Mouse (Mus musculus): ENCODE measurements at regions not wholly inside any gene's neighbourhood (a gene's known extent, or its start where the extent isn't known, plus 50 kb on each side); places are given as distances from the start of the nearest gene placed in this dataset.

- Histone ChIP-seq H3K4me3 (ENCODE audit: low read length) (no peak overlapping the region), H3K4me2 (ENCODE audit: low read depth, low read length) (no peak overlapping the region), H3K9ac (replicated peaks; ENCODE audit: low read length) (no peak overlapping the region), H3K27ac (no peak overlapping the region), H3K36me3 (ENCODE audit: insufficient read depth, low read length) (no peaks in the 10 kb centered on the region), H3K9me3 (ENCODE audit: low read length) (no peaks in the 10 kb centered on the region), H3K4me1 (ENCODE audit: insufficient read depth, low read length) (no peaks in the 10 kb centered on the region), H3K27me3 (ENCODE audit: insufficient read depth, low read length) (no peaks in the 10 kb centered on the region)
- no peak for DNase-seq (ENCODE audit: low spot score)
- TF ChIP-seq CTCF (IDR thresholded peaks at IDR 0.05; ENCODE audit: low read depth), result no peak
- 81% methylated on average over 8 of the region's 8 CpGs for WGBS
- no peak for ATAC-seq
These were observed 82.0 kb upstream of the Itga6 start for GRCm38 (mm10) chr2:71663453-71663852.

GRCm38 (mm10) chr2:71666927-71667326 lies 78.5 kb upstream of the Itga6 start:
- Histone ChIP-seq H3K9me3 (ENCODE audit: low read length) (no peaks in the 10 kb centered on the region), H3K27ac (no peak overlapping the region), H3K4me3 (ENCODE audit: low read length) (no peak overlapping the region), H3K27me3 (ENCODE audit: insufficient read depth, low read length) (no peaks in the 10 kb centered on the region), H3K36me3 (ENCODE audit: insufficient read depth, low read length) (no peaks in the 10 kb centered on the region), H3K4me1 (ENCODE audit: insufficient read depth, low read length) (no peaks in the 10 kb centered on the region), H3K4me2 (ENCODE audit: low read depth, low read length) (no peak overlapping the region), H3K9ac (replicated peaks; ENCODE audit: low read length) (no peak overlapping the region)
- 64% methylated on average over 2 of the region's 2 CpGs for WGBS
- no peak for TF ChIP-seq CTCF (IDR thresholded peaks at IDR 0.05; ENCODE audit: low read depth)
- no peak for ATAC-seq
- DNase-seq (ENCODE audit: low spot score), result no peak

GRCm38 (mm10) chr2:71667746-71668145 lies 77.7 kb upstream of the Itga6 start:
- Histone ChIP-seq H3K9me3 (ENCODE audit: low read length) (no peaks in the 10 kb centered on the region), H3K27me3 (ENCODE audit: insufficient read depth, low read length) (no peaks in the 10 kb centered on the region), H3K9ac (replicated peaks; ENCODE audit: low read length) (no peak overlapping the region), H3K4me1 (ENCODE audit: insufficient read depth, low read length) (no peaks in the 10 kb centered on the region), H3K4me3 (ENCODE audit: low read length) (no peak overlapping the region), H3K36me3 (ENCODE audit: insufficient read depth, low read length) (no peaks in the 10 kb centered on the region), H3K27ac (no peak overlapping the region), H3K4me2 (ENCODE audit: low read depth, low read length) (no peak overlapping the region)
- no peak for ATAC-seq
- 90% methylated on average over 3 of the region's 3 CpGs for WGBS
- TF ChIP-seq CTCF (IDR thresholded peaks at IDR 0.05; ENCODE audit: low read depth), result no peak
- no peak for DNase-seq (ENCODE audit: low spot score)

- no peak for DNase-seq (ENCODE audit: low spot score)
- no peak overlapping the region for H3K4me2 ChIP-seq (ENCODE audit: low read depth, low read length)
- no peaks in the 10 kb centered on the region for H3K27me3 ChIP-seq (ENCODE audit: insufficient read depth, low read length)
- H3K9me3 ChIP-seq (ENCODE audit: low read length), result no peaks in the 10 kb centered on the region
- H3K27ac ChIP-seq, result no peak overlapping the region
- no peaks in the 10 kb centered on the region for H3K36me3 ChIP-seq (ENCODE audit: insufficient read depth, low read length)
- no peak for TF ChIP-seq CTCF (IDR thresholded peaks at IDR 0.05; ENCODE audit: low read depth)
- H3K4me3 ChIP-seq (ENCODE audit: low read length), result no peak overlapping the region
- WGBS, result 91% methylated on average over 6 of the region's 6 CpGs
- no peak for ATAC-seq
- H3K4me1 ChIP-seq (ENCODE audit: insufficient read depth, low read length), result no peaks in the 10 kb centered on the region
- no peak overlapping the region for H3K9ac ChIP-seq (replicated peaks; ENCODE audit: low read length)
These were observed 75.1 kb upstream of the Itga6 start for GRCm38 (mm10) chr2:71670228-71670790.

- 78% methylated on average over 4 of the region's 4 CpGs for WGBS
- no peak overlapping the region for H3K4me3 ChIP-seq (ENCODE audit: low read length)
- no peaks in the 10 kb centered on the region for H3K9me3 ChIP-seq (ENCODE audit: low read length)
- no peak for ATAC-seq
- no peak overlapping the region for H3K4me2 ChIP-seq (ENCODE audit: low read depth, low read length)
- H3K4me1 ChIP-seq (ENCODE audit: insufficient read depth, low read length), result no peaks in the 10 kb centered on the region
- H3K9ac ChIP-seq (replicated peaks; ENCODE audit: low read length), result no peak overlapping the region
- no peak overlapping the region for H3K27ac ChIP-seq
- no peak for TF ChIP-seq CTCF (IDR thresholded peaks at IDR 0.05; ENCODE audit: low read depth)
- no peak for DNase-seq (ENCODE audit: low spot score)
- H3K27me3 ChIP-seq (ENCODE audit: insufficient read depth, low read length), result no peaks in the 10 kb centered on the region
- H3K36me3 ChIP-seq (ENCODE audit: insufficient read depth, low read length), result no peaks in the 10 kb centered on the region
These were observed 74.5 kb upstream of the Itga6 start for GRCm38 (mm10) chr2:71670882-71671281.

GRCm38 (mm10) chr2:71673087-71673920 lies 72.1 kb upstream of the Itga6 start:
- H3K36me3 ChIP-seq (ENCODE audit: insufficient read depth, low read length), result no peaks in the 10 kb centered on the region
- ATAC-seq, result peak; percentile 66; the same call in 1 of the 2 replicates
- WGBS, result 62% methylated on average over 18 of the region's 18 CpGs
- H3K9ac ChIP-seq (replicated peaks; ENCODE audit: low read length), result no peak overlapping the region
- no peak overlapping the region for H3K4me2 ChIP-seq (ENCODE audit: low read depth, low read length)
- no peak for DNase-seq (ENCODE audit: low spot score)
- H3K4me1 ChIP-seq (ENCODE audit: insufficient read depth, low read length), result no peaks in the 10 kb centered on the region
- H3K27ac ChIP-seq, result no peak overlapping the region; the same call in 1 of the 2 replicates
- H3K4me3 ChIP-seq (ENCODE audit: low read length), result no peak overlapping the region
- no peaks in the 10 kb centered on the region for H3K27me3 ChIP-seq (ENCODE audit: insufficient read depth, low read length)
- no peaks in the 10 kb centered on the region for H3K9me3 ChIP-seq (ENCODE audit: low read length)
- TF ChIP-seq CTCF (IDR thresholded peaks at IDR 0.05; ENCODE audit: low read depth), result no peak

GRCm38 (mm10) chr2:71680746-71681145 lies 64.7 kb upstream of the Itga6 start:
- ATAC-seq, result no peak
- H3K4me2 ChIP-seq (ENCODE audit: low read depth, low read length), result no peak overlapping the region
- no peaks in the 10 kb centered on the region for H3K27me3 ChIP-seq (ENCODE audit: insufficient read depth, low read length)
- H3K4me1 ChIP-seq (ENCODE audit: insufficient read depth, low read length), result no peaks in the 10 kb centered on the region
- WGBS, result 43% methylated on average over 1 of the region's 1 CpGs
- no peaks in the 10 kb centered on the region for H3K36me3 ChIP-seq (ENCODE audit: insufficient read depth, low read length)
- H3K27ac ChIP-seq, result no peak overlapping the region
- H3K4me3 ChIP-seq (ENCODE audit: low read length), result no peak overlapping the region
- no peak for TF ChIP-seq CTCF (IDR thresholded peaks at IDR 0.05; ENCODE audit: low read depth)
- no peak overlapping the region for H3K9ac ChIP-seq (replicated peaks; ENCODE audit: low read length)
- no peaks in the 10 kb centered on the region for H3K9me3 ChIP-seq (ENCODE audit: low read length)
- DNase-seq (ENCODE audit: low spot score), result no peak
